Mouse (Mus musculus) intestine, embryonic 16.5 days (tissue): ENCODE measurements around the gene Setd7. TPM values are rescaled to one million over a fixed set of nuclear protein-coding genes. Genes with fewer than 3 reads are reported as not detected.
A peak's percentile ranks its signal among the peaks of the same experiment; 100 is the strongest.

Source experiments
- ATAC-seq: fragments of 200-750 bp; cut with Nextera tagmentation; 2 replicates; pipeline ENCODE4 v1.8.0; 2017; ENCODE audit warnings: moderate TSS enrichment, moderate library complexity
- H3K27ac ChIP-seq: fragments of 300-500 bp; sonication (generic); 2 replicates; pipeline ENCODE4 v1.5.1; 2014; ENCODE audit warnings: mild to moderate bottlenecking, low read length
- H3K27me3 ChIP-seq: fragments of 300-500 bp; sonication (generic); replicated peaks from 2 replicates; pipeline ENCODE4 v1.6.1; 2014; ENCODE audit warnings: low read length, control low read depth, mixed read lengths; ENCODE audit not compliant: control insufficient read depth, insufficient read depth
- H3K36me3 ChIP-seq: fragments of 300-500 bp; sonication (generic); 2 replicates; pipeline ENCODE4 v1.6.1; 2014; ENCODE audit warnings: low read length, control low read depth; ENCODE audit not compliant: control insufficient read depth, insufficient read depth
- H3K4me1 ChIP-seq: fragments of 300-500 bp; sonication (generic); 2 replicates; pipeline ENCODE4 v1.6.1; 2014; ENCODE audit warnings: low read length, control low read depth, mixed read lengths; ENCODE audit not compliant: control insufficient read depth, insufficient read depth
- H3K4me2 ChIP-seq: fragments of 300-500 bp; sonication (generic); 2 replicates; pipeline ENCODE4 v1.6.1; 2014; ENCODE audit warnings: low read depth, low read length, control low read depth
- H3K4me3 ChIP-seq: fragments of 300-500 bp; sonication (generic); 2 replicates; pipeline ENCODE4 v1.5.1; 2014; ENCODE audit warnings: mild to moderate bottlenecking, low read length
- H3K9ac ChIP-seq: fragments of 300-500 bp; sonication (generic); 2 replicates; pipeline ENCODE4 v1.6.1; 2014; ENCODE audit warnings: low read depth, low read length
- H3K9me3 ChIP-seq: fragments of 300-500 bp; sonication (generic); 2 replicates; pipeline ENCODE4 v1.6.1; 2016; ENCODE audit warnings: low read length, control low read depth; ENCODE audit not compliant: control insufficient read depth
- WGBS: fragments of 180-500 bp; shearing (Covaris S2); extraction: QIAGEN DNeasy Blood & Tissue Kit; methylation state at CpG from one replicate; pipeline ENCODE4 v1.1.7; 2014; 5-methylcytosine and 5-hydroxymethylcytosine counted together
- polyA plus RNA-seq: library from polyadenylated mRNA; unstranded; fragments of >200 nt; fragmentation: Nextera tagmentation; extraction: Ambion mirVana; gene quantifications from 2 replicates; pipeline ENCODE4 v1.2.1, GENCODE M21; 2015

The Setd7 gene
- polyA plus RNA-seq, 1 experiment from 2014 or later: 1.8 TPM

DNA sequence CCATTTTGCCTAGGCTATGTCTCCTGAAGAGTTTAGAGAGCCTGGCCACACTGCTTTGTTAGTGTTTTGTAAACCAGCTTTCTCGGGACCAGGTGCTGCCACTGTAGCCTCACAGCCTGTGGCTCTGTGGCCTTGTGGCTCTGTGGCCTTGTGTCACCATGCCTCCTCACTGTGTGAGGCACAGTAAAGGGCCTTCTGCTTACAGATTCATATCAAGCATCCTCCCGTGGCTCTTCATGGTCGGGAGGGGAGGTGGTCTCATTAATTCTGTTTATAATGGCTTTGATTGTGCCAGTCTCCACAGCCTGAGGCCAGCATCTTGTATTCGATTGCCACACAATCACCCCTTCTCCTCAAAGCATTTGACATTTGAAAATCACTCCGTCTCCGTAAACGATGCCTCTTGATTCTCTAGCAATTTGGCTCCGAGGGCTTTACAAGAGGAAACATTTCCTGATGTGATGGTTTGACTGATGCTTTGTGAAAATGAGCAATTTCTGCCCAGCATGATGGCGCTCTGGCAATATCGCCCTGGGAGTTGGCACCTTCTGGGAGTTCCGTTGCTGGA lies 56.2 kb downstream of the Setd7 start:
- Histone ChIP-seq H3K4me1 (no peaks in the 10 kb centered on the region), H3K27me3 (no peaks in the 10 kb centered on the region), H3K9ac (no peak overlapping the region), H3K9me3 (no peaks in the 10 kb centered on the region), H3K36me3 (no peaks in the 10 kb centered on the region), H3K27ac (no peak overlapping the region), H3K4me2 (no peak overlapping the region), H3K4me3 (no peak overlapping the region)
- WGBS: 76% methylated on average over 11 of the region's 11 CpGs
- no peak for ATAC-seq

DNA sequence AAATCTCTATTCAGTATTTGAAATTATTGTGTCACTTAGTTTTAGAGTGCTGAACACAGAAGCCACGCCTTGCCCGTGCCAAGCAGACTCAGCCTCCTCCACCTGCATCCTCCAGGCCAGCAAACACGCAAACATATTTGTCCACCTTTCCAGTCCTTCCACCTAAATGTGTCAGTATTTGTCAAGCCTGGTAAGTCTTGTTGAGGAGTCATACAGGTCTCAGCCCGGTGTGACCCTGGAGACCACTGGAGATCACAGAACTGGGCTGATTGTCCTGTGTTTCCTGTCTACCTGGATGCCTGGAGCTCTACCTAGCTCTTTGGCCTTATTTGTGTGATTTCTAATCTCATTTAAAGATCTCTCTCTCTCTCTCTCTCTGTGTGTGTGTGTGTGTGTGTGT lies 60.8 kb downstream of the Setd7 start:
- H3K9ac ChIP-seq: no peak overlapping the region
- no peak for ATAC-seq
- no peaks in the 10 kb centered on the region for H3K4me1 ChIP-seq
- no peak overlapping the region for H3K4me2 ChIP-seq
- peaks cover 2% of the 10 kb centered on the region; the same call in 1 of the 2 replicates for H3K36me3 ChIP-seq
- no peaks in the 10 kb centered on the region for H3K27me3 ChIP-seq
- no peaks in the 10 kb centered on the region for H3K9me3 ChIP-seq
- H3K4me3 ChIP-seq: no peak overlapping the region
- no peak overlapping the region for H3K27ac ChIP-seq
- WGBS: 79% methylated on average over 4 of the region's 4 CpGs

DNA sequence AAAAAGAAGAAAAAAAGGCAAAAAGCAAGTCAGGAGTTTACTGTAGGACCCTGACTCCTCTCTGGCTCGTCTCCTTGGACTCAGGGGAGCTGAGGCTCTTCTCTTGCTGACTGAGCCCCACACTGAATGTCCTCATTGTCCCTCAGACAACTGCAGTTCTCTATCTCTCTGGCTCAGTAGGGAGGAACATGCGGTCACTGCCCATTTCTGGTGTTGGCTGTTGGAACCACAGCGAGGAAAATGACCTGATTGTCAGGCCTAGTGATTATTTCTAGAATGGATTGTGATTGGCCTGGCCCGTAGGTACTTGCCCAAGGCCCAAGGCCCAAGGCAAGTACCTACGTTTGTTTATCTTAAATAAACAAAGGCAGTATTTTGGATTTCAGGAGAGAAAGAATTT lies 62.0 kb downstream of the Setd7 start:
- no peak for ATAC-seq
- no peaks in the 10 kb centered on the region for H3K4me1 ChIP-seq
- H3K4me3 ChIP-seq: no peak overlapping the region
- H3K4me2 ChIP-seq: no peak overlapping the region
- no peaks in the 10 kb centered on the region for H3K27me3 ChIP-seq
- H3K9me3 ChIP-seq: no peaks in the 10 kb centered on the region
- no peak overlapping the region for H3K27ac ChIP-seq
- H3K9ac ChIP-seq: no peak overlapping the region
- 63% methylated on average over 5 of the region's 5 CpGs for WGBS
- H3K36me3 ChIP-seq: peaks cover 8% of the 10 kb centered on the region

DNA sequence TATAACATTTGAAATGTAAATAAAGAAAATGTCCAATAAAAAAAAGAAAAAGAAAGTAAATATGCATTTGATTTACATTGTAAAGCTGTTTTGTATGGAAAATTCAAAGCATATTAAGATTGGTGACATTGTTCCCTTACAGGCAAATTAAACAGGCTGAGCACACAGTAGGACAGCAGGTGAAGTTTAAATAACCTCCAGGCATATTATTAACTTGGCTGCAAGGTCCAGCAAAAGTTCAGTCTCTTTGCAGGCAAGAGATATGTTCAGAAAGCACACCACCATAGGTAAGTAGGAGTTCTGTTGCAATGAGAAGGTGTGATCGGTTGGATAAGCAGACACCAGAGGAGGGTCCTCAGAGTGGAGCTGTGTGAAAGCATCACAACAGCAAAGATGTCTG lies 62.7 kb downstream of the Setd7 start:
- no peak overlapping the region for H3K9ac ChIP-seq
- no peaks in the 10 kb centered on the region for H3K27me3 ChIP-seq
- peaks cover 11% of the 10 kb centered on the region for H3K36me3 ChIP-seq
- no peak overlapping the region for H3K4me3 ChIP-seq
- H3K4me1 ChIP-seq: no peaks in the 10 kb centered on the region
- no peak overlapping the region for H3K27ac ChIP-seq
- no peaks in the 10 kb centered on the region for H3K9me3 ChIP-seq
- H3K4me2 ChIP-seq: no peak overlapping the region
- no peak for ATAC-seq
- WGBS: 93% methylated on average over 1 of the region's 1 CpGs

DNA sequence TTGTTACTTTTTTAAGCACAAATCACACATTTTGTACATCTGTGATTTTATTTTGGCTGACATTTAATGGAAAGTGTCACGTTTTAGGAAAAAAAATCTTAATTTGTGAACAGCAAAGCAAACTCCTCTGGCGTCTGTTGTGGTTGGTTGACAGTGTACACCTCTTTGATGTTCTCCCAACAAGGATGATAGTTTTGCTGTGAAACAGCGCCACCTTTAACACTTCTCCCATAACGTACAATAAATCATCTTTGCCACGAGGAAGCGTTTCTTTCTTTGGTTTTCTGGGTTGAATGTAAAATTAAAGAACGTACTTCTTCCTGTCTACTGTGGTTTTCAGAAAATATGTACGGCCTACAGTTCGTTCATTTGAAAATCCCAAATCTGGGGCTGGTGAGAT lies 65.0 kb downstream of the Setd7 start:
- ATAC-seq: no peak

DNA sequence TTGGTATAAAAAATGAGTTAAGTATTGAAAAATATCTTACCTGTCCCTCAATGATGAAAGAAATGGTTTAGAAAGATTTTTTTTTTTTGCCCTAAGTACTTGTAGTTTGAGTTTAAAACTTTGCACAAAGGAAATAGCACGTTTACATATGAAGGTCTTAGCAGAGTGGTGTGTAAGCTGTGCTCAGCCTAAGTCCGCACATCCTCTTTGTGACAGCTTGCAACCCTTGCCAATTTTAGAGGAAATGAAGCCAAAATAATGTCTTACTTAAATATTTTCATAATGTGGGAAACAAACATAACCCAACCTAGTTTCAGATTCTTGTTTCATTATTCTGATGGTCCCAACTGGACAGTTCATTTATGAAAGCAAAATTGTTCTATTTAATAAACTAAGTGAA lies 66.2 kb downstream of the Setd7 start:
- Histone ChIP-seq H3K4me3 (no peak overlapping the region), H3K27ac (no peak overlapping the region), H3K4me1 (no peaks in the 10 kb centered on the region), H3K4me2 (no peak overlapping the region), H3K9ac (no peak overlapping the region), H3K9me3 (no peaks in the 10 kb centered on the region), H3K27me3 (no peaks in the 10 kb centered on the region), H3K36me3 (peaks cover 11% of the 10 kb centered on the region)
- whole genome bisulfite sequencing: 51% methylated on average over 2 of the region's 2 CpGs
- no peak for ATAC-seq

More for the DNA sequence above, 65.0 kb downstream of the Setd7 start:
- Histone ChIP-seq H3K9ac (no peak overlapping the region), H3K4me1 (no peaks in the 10 kb centered on the region), H3K4me3 (no peak overlapping the region), H3K36me3 (peaks cover 11% of the 10 kb centered on the region), H3K27ac (no peak overlapping the region), H3K27me3 (no peaks in the 10 kb centered on the region), H3K4me2 (no peak overlapping the region), H3K9me3 (no peaks in the 10 kb centered on the region)
- WGBS: 86% methylated on average over 9 of the region's 9 CpGs

DNA sequence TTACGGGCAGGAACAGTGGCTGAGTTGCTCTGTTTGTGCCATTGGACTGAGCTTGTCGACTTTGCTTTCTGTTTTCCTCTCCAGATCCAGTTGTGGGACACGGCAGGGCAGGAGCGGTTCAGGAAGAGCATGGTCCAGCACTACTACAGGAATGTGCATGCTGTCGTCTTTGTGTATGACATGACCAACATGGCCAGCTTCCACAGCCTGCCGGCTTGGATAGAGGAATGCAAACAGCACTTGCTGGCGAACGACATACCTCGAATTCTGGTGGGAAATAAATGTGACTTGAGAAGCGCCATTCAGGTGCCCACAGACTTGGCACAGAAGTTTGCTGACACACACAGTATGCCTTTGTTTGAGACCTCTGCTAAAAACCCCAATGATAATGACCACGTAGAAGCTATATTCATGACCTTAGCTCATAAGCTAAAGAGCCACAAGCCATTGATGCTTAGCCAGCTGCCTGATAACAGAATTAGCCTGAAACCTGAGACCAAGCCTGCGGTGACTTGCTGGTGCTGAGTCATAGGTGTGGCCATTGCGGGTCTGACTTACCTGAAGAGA lies 67.3 kb downstream of the Setd7 start:
- no peaks in the 10 kb centered on the region for H3K27me3 ChIP-seq
- no peak overlapping the region for H3K4me2 ChIP-seq
- no peak overlapping the region for H3K9ac ChIP-seq
- peaks cover 11% of the 10 kb centered on the region for H3K36me3 ChIP-seq
- H3K9me3 ChIP-seq: no peaks in the 10 kb centered on the region
- no peaks in the 10 kb centered on the region for H3K4me1 ChIP-seq
- 71% methylated on average over 13 of the region's 13 CpGs for WGBS
- no peak overlapping the region for H3K4me3 ChIP-seq
- ATAC-seq: no peak
- H3K27ac ChIP-seq: 0 out of 2 replicates have a peak overlapping the region, but pooled peaks have one; percentile 19

DNA sequence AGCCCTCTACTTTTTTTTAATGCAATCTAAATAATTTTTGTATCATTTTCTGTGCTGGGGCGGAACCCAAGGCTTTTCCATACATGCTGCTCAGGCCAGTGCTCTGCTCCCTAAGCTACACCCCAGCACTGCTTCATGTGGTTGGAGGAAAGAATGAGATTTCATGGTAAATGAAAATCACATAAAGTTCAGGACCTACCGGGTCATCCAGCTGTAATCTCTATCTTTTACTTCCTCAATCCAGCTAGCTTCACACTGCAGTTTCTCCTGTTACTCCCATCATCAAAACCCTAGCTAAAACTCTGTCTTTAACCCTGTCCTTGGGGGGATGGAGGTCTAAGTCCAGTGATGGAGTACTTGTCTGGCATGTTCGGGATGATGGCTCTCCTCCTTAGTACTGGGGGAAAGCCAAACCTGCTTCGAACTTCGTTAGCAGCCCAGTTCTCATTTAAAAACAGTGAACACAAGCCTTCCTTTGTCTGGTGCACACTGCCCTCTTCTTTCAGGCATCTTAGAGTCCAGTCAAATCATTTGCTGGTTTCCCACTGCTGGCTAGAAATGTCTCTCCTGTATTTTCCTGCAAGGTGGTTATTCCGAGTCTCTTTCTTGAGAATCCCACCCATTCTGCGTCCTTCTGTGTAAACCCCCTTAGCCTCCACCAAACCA lies 70.5 kb downstream of the Setd7 start:
- Histone ChIP-seq H3K27ac (no peak overlapping the region), H3K36me3 (peaks cover 11% of the 10 kb centered on the region; the same call in 1 of the 2 replicates), H3K9me3 (no peaks in the 10 kb centered on the region), H3K27me3 (no peaks in the 10 kb centered on the region), H3K9ac (no peak overlapping the region), H3K4me3 (no peak overlapping the region), H3K4me1 (peaks cover 6% of the 10 kb centered on the region), H3K4me2 (no peak overlapping the region)
- WGBS: 83% methylated on average over 7 of the region's 7 CpGs
- no peak for ATAC-seq

DNA sequence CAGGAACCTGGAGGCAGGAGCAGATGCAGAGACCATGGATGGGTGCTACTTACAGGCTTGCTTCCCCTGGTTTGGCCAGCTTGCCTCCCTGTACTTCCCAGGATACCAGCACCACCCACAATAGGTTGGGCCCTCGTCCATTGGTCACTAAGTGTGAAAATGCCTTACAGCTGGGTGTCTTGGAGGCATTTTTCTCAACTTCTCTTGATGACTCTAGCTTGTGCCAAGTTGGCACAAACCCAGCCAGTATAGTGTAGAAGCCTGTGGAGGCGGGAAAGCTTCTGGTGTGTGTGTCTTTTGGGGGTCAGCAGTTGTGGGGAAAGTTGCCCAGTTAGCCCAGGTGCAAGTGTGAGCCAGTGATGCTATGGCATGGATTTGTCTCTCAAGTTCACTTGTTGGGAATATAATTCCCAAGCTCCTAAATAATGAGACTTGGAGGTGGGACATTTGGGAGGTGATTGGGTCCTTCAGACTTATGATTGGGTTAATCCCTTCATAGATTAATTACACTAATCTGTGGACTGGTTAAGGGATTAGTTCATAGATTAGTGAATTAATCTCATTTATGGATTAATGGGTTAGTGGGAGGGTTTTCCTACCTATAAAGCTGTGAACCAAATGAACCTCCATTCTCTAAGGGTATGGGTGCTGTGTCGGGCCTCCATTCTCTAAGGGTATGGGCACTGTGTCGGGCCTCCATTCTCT lies 74.0 kb downstream of the Setd7 start:
- Histone ChIP-seq H3K27me3 (no peaks in the 10 kb centered on the region), H3K9ac (no peak overlapping the region), H3K4me1 (peaks cover 14% of the 10 kb centered on the region), H3K27ac (no peak overlapping the region), H3K4me3 (no peak overlapping the region), H3K4me2 (no peak overlapping the region), H3K36me3 (no peaks in the 10 kb centered on the region), H3K9me3 (no peaks in the 10 kb centered on the region)
- ATAC-seq: no peak
- WGBS: 81% methylated on average over 4 of the region's 4 CpGs
